Mouse (Mus musculus) neural tube, embryonic 15.5 days (tissue): ENCODE measurements at regions not wholly inside any gene's neighbourhood (a gene's known extent, or its start where the extent isn't known, plus 50 kb on each side); places are given as distances from the start of the nearest gene placed in this dataset.
"Not testable (repeated sequence)": the region's sequence is repeated elsewhere in the genome, so short reads cannot be mapped to it uniquely, and the experiment has no call there.

Experiments
- ATAC-seq: fragments of 200-750 bp; cut with Nextera tagmentation; 2 replicates; pipeline ENCODE4 v1.8.0; 2017; ENCODE audit warnings: mild to moderate bottlenecking, moderate TSS enrichment, moderate library complexity; ENCODE audit not compliant: low FRiP score
- H3K27ac ChIP-seq: fragments of 300-500 bp; sonication (generic); replicated peaks from 2 replicates; pipeline ENCODE4 v1.5.1; 2015; ENCODE audit warnings: mild to moderate bottlenecking, inconsistent platforms
- H3K27me3 ChIP-seq: fragments of 300-500 bp; sonication (generic); replicated peaks from 2 replicates; pipeline ENCODE4 v1.6.1; 2015; ENCODE audit warnings: inconsistent platforms
- H3K36me3 ChIP-seq: fragments of 300-500 bp; sonication (generic); 2 replicates; pipeline ENCODE4 v1.6.1; 2015; ENCODE audit warnings: inconsistent platforms
- H3K4me1 ChIP-seq: fragments of 300-500 bp; sonication (generic); 2 replicates; pipeline ENCODE4 v1.6.1; 2015; ENCODE audit warnings: inconsistent platforms
- H3K4me2 ChIP-seq: fragments of 300-500 bp; sonication (generic); 2 replicates; pipeline ENCODE4 v1.6.1; 2015; ENCODE audit warnings: inconsistent platforms, mild to moderate bottlenecking, moderate library complexity
- H3K4me3 ChIP-seq: fragments of 300-500 bp; sonication (generic); replicated peaks from 2 replicates; pipeline ENCODE4 v1.5.1; 2015; ENCODE audit warnings: mild to moderate bottlenecking, inconsistent platforms
- H3K9ac ChIP-seq: fragments of 300-500 bp; sonication (generic); replicated peaks from 2 replicates; pipeline ENCODE4 v1.6.1; 2015; ENCODE audit warnings: mild to moderate bottlenecking, inconsistent platforms
- H3K9me3 ChIP-seq: fragments of 300-500 bp; sonication (generic); replicated peaks from 2 replicates; pipeline ENCODE4 v1.6.1; 2016; ENCODE audit warnings: inconsistent platforms
- WGBS: fragments of 180-500 bp; shearing (Covaris S2); methylation state at CpG from one replicate; pipeline ENCODE4 v1.1.7; 2015; ENCODE audit warnings: mixed read lengths; 5-methylcytosine and 5-hydroxymethylcytosine counted together

DNA sequence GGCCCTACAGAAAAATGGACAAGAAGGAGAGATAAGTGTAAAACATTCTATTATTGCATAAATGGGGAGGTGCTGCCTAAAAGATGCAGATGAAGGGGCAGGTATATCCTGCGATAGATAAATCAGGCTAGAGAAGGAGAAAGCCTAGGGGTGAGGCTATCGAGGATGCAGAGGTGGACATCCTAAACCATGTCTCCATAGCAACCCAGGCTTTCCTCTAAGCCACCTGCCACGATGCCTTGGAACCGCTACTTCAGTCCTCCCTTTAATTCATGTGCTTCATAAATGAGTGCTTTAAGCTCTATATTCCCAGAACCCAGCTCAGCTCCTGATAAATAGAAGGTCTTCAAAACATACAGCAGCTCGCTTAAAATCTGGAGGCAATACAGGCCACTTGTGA is 179.3 kb upstream of the Serp2 start:
- Histone ChIP-seq H3K9ac (no peak overlapping the region), H3K27me3 (no peaks in the 10 kb centered on the region), H3K9me3 (no peaks in the 10 kb centered on the region), H3K4me3 (no peak overlapping the region), H3K4me1 (peaks cover 17% of the 10 kb centered on the region), H3K27ac (no peak overlapping the region), H3K36me3 (no peaks in the 10 kb centered on the region), H3K4me2 (no peak overlapping the region)
- 67% methylated on average over 5 of the region's 5 CpGs for WGBS
- no peak for ATAC-seq

DNA sequence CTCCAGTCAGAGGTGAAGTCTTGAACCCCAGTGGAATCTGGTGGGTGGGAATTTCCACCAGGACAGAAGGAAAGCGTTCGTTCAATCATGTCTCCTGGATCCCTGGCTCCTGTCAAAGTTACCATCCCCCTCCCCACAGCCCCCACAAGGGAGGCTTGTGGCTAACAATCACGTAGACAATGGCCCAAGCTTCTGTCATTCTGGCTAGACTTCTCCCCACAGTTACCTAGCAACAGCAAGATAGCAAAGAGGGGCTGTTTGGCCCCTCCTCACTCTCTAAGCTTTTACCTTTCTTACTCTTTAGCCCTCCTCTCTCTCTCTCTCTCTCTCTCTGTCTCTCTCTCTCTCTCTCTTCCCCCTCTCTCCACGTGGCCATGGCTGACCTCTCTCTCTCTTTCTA is 178.4 kb upstream of the Serp2 start:
- 45% methylated on average over 4 of the region's 4 CpGs for WGBS
- Histone ChIP-seq H3K27me3 (no peaks in the 10 kb centered on the region), H3K9me3 (no peaks in the 10 kb centered on the region), H3K9ac (no peak overlapping the region), H3K4me2 (no peak overlapping the region), H3K36me3 (no peaks in the 10 kb centered on the region), H3K27ac (no peak overlapping the region), H3K4me3 (no peak overlapping the region), H3K4me1 (peaks cover 17% of the 10 kb centered on the region)
- peak; percentile 54; the same call in 1 of the 2 replicates for ATAC-seq

DNA sequence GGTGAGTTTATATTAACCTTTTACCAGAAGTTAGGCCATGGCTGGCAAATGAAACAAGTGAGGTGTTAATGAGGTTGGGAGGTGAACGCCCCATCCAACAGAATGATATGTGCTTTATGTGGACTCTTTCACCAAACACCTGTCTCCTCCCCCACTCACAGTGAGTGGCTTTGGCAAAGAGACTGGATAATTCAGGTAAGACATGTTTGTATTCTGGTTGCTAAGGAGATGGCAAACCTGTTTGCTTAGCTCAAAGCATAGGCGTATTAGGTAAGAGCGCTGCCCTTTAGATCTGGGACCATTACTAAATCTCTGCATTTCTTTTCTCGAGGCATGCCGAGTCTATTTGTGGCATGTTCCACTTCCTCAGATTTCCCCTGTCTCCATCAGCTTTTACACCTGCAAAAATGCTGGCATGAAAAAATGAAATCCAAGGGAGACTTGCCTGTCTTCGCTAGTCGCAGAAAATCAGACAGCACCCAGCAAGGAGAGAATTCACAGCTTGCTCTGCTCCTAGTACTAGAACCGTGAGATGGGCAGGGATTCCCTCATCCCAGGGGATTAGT is 176.7 kb upstream of the Serp2 start:
- Histone ChIP-seq H3K27ac (no peak overlapping the region), H3K9ac (no peak overlapping the region), H3K4me3 (no peak overlapping the region), H3K27me3 (no peaks in the 10 kb centered on the region), H3K9me3 (no peaks in the 10 kb centered on the region), H3K4me2 (no peak overlapping the region), H3K36me3 (no peaks in the 10 kb centered on the region), H3K4me1 (peaks cover 12% of the 10 kb centered on the region; the same call in 1 of the 2 replicates)
- whole genome bisulfite sequencing: 92% methylated on average over 8 of the region's 8 CpGs
- ATAC-seq: no peak

DNA sequence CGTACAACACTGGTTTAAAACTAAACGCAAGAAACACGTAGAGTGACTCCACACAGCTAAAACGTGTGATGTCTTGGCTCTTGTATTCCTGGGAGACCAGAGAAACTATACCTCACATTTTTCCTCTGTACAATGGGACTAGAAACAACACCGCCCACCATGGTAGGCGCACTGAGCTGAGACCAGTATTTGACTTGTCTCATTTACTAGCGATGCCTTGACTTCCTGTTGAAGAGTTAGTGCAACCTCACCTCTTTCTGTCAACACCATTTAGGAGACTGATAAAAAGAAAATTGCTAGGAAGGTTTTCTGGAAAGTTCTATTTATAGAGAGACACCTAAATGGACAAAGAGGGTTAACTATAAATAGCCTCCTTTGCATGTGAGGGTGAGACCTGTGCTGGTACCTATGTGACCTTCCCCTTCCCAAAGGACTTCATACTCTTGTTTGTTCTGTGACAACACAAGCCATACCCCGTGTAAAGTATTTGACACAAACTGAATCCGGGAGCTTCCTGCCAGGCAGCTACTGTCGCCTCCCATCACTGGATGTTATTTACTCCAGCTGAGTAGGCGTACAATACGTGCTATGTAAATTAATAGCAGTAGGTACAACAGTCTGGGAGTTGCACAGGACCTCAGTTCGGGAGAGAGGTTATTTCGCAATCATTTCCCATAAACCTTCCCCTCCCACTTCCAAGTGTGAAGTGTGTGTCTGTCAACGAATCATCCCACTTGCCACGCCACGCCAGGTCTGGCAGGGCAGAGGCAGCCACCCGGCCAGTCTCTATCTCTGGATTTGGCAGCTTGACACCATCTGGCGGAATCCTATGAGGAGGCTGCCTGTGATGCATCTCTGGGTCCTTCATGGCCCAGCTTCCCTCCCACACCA is 174.7 kb upstream of the Serp2 start:
- Histone ChIP-seq H3K27ac (no peak overlapping the region), H3K27me3 (no peaks in the 10 kb centered on the region), H3K4me2 (no peak overlapping the region), H3K9me3 (no peaks in the 10 kb centered on the region), H3K4me3 (no peak overlapping the region), H3K9ac (no peak overlapping the region), H3K4me1 (peaks cover 12% of the 10 kb centered on the region; the same call in 1 of the 2 replicates), H3K36me3 (no peaks in the 10 kb centered on the region)
- ATAC-seq: no peak
- 86% methylated on average over 19 of the region's 19 CpGs for WGBS

DNA sequence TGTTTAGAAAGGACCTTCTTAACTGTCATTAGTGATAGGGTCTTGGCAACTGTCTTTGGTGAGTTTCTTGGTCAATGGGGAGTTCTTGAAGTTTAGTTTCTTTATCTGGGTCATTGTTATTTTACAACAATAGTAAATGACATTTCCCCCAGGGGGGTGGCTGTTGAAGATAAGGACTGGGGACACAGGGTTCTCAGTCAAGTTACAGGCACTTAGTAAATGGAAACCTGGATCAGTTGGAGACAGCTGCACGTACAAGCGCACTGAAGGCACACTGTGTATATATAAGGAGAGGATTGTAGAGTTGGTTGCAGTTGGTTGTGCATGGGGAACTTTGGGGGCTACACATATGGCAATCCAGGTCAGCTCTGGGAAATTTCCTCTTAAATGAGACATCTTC is 169.2 kb upstream of the Serp2 start:
- Histone ChIP-seq H3K27ac (no peak overlapping the region), H3K4me1 (no peaks in the 10 kb centered on the region), H3K4me2 (no peak overlapping the region), H3K36me3 (no peaks in the 10 kb centered on the region), H3K27me3 (no peaks in the 10 kb centered on the region), H3K9ac (no peak overlapping the region), H3K9me3 (no peaks in the 10 kb centered on the region), H3K4me3 (no peak overlapping the region)
- WGBS: 95% methylated on average over 2 of the region's 2 CpGs
- ATAC-seq: no peak

DNA sequence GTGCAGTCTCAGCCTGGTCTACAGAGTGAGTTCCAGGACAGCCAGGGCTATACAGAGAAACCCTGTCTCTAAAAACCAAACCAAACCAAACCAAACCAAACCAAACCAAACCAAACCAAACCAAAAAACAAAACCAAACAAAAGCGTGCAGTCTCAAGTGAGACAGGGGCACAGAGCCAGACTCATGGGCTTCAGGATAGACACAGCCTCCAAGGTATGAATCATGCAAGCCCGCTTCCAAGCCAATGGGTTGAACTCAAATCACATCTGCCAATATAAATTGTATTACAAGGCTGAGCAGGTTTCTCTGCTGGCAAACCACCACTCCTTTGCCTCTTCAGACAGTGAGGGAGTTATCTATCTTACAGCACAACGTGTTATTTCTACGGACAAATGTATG is 168.5 kb upstream of the Serp2 start:
- not testable (repeated sequence) for H3K36me3 ChIP-seq, H3K9me3 ChIP-seq, ATAC-seq, H3K27me3 ChIP-seq, H3K4me3 ChIP-seq, H3K4me2 ChIP-seq, H3K27ac ChIP-seq, H3K4me1 ChIP-seq, H3K9ac ChIP-seq
- 90% methylated on average over 4 of the region's 4 CpGs for WGBS

DNA sequence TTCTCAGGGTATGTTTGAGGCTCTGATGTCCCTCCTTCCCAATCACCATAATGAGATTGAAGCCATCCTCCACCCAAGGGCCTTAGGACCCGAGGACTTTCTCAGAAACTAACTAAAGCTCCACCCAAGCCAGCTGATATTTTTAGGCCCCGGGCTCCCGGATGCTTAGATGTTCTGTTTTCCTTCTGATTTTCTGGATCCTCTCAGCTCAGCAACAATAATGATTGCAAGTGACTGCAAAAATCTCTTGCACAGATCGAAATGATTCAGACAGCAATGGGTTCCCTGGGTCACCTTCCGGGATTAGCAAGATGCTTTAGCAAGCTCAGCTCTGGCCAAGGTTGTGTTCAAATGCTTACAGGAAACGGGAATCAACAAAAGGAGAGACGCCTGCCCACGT is 168.1 kb upstream of the Serp2 start:
- Histone ChIP-seq H3K4me1 (no peaks in the 10 kb centered on the region), H3K4me3 (no peak overlapping the region), H3K4me2 (no peak overlapping the region), H3K27ac (no peak overlapping the region), H3K36me3 (no peaks in the 10 kb centered on the region), H3K9ac (no peak overlapping the region), H3K9me3 (no peaks in the 10 kb centered on the region), H3K27me3 (no peaks in the 10 kb centered on the region)
- 84% methylated on average over 8 of the region's 8 CpGs for WGBS
- no peak for ATAC-seq

DNA sequence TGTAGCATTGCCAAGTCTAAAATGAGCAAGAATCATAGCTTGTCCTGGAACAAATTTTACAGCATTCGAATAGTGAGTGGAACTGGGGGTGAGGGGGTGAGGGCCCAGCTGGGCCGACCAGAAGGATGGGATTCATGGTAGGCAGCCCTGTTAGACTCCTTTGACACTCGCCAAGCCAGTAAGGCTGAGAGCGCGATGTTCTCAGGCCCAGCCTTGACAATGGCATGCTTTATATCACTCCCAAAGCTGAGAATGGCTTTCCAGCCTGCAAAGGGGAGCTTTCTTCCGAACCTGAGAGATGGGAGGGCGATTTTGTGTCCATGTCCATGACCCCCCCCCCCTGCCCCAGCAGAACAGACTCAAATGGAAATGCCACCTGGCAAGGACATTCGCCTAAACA is 167.7 kb upstream of the Serp2 start:
- H3K36me3 ChIP-seq: no peaks in the 10 kb centered on the region
- H3K9me3 ChIP-seq: no peaks in the 10 kb centered on the region
- H3K27ac ChIP-seq: no peak overlapping the region
- ATAC-seq: no peak
- H3K9ac ChIP-seq: no peak overlapping the region
- WGBS: 73% methylated on average over 8 of the region's 8 CpGs
- no peak overlapping the region for H3K4me2 ChIP-seq
- no peak overlapping the region for H3K4me3 ChIP-seq
- no peaks in the 10 kb centered on the region for H3K27me3 ChIP-seq
- H3K4me1 ChIP-seq: no peaks in the 10 kb centered on the region

DNA sequence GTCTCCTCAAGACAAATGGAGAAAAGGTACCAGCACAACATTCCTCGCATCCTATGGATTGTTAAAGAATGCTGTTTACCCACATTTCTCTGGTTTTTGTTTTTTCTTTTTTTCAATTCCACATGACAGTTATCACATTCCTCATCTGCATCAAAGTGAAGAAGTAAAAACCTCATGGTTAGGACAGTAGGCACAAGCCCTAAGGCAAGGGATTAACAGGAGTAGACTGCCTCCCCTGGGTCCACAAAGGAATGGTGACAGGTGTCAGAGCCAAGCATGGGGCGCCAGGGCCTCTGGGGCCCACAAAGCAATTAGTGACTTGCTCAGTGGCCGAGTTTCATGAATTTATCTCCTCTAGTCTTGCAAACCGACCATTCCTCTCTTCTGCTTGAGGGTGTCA is 166.9 kb upstream of the Serp2 start:
- WGBS: 57% methylated on average over 4 of the region's 4 CpGs
- H3K4me2 ChIP-seq: no peak overlapping the region
- no peaks in the 10 kb centered on the region for H3K36me3 ChIP-seq

DNA sequence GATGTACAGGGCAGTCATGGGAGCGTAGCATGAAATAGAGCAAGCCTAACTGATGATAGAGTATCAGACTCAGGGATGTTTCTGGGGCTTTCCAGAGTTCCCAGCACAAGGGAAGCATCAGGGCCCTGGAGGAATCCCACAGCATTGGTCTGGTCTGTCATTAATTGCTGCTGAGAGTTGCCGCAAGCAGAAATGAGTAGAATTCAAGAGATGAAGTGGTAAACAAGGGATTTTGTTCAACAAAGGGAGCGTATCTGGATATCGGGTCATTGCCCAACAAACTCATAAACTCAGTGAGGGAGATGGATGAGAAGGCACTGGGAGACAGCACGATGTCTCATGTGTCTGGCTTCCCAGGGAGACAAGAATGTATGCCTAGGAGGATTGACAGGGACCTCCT is 165.6 kb upstream of the Serp2 start:
- 82% methylated on average over 5 of the region's 5 CpGs for WGBS
- Histone ChIP-seq H3K27me3 (no peaks in the 10 kb centered on the region), H3K9me3 (no peaks in the 10 kb centered on the region), H3K36me3 (no peaks in the 10 kb centered on the region), H3K4me1 (no peaks in the 10 kb centered on the region), H3K4me3 (no peak overlapping the region), H3K4me2 (no peak overlapping the region), H3K27ac (no peak overlapping the region), H3K9ac (no peak overlapping the region)
- ATAC-seq: no peak

More for the DNA sequence above, 166.9 kb upstream of the Serp2 start:
- Histone ChIP-seq H3K27ac (no peak overlapping the region), H3K4me3 (no peak overlapping the region), H3K4me1 (no peaks in the 10 kb centered on the region), H3K27me3 (no peaks in the 10 kb centered on the region), H3K9me3 (no peaks in the 10 kb centered on the region), H3K9ac (no peak overlapping the region)
- no peak for ATAC-seq

DNA sequence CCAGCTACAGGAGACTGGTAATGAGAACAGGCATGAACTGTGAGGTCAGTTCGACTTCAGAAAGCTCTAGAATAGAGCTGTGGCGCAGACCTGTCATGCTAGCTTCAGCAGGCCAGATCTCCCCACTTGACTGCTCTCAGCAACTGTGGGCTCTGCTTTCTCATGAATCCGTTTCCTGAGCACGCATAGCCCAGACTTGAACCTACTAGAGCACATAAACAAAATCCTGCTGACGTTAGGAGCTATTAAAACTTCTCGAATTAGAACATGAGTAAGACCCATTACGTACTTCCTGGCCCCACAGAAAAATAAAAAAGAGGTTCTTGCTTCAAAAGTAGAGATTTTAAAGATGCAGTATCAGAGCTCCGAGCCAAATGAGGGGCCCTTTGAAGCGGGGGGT is 165.1 kb upstream of the Serp2 start:
- Histone ChIP-seq H3K4me1 (no peaks in the 10 kb centered on the region), H3K36me3 (no peaks in the 10 kb centered on the region), H3K27me3 (no peaks in the 10 kb centered on the region), H3K27ac (no peak overlapping the region), H3K4me3 (no peak overlapping the region), H3K9me3 (no peaks in the 10 kb centered on the region), H3K4me2 (no peak overlapping the region), H3K9ac (no peak overlapping the region)
- WGBS: 84% methylated on average over 9 of the region's 9 CpGs
- no peak for ATAC-seq

DNA sequence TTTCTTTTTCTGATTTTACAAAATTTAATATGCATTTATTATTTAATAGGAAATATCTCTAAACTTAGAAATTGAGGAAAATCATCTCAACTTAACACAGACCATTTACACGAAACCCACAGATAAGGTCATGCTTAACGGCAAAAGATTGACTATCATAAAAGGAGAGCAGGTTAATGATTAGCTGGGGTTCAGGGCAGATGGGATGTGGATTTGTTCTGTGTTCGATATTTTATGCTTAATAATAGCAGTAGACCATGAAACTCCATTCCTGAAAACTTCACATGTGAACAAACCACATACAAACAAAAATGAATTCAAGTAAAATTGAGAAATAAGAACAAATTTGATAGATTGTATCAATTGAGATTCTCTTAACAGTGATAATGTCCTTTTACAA is 160.4 kb upstream of the Serp2 start:
- Histone ChIP-seq H3K4me2 (no peak overlapping the region), H3K4me1 (no peaks in the 10 kb centered on the region), H3K9ac (no peak overlapping the region), H3K27ac (no peak overlapping the region), H3K36me3 (no peaks in the 10 kb centered on the region), H3K9me3 (no peaks in the 10 kb centered on the region), H3K27me3 (no peaks in the 10 kb centered on the region), H3K4me3 (no peak overlapping the region)
- 90% methylated on average over 3 of the region's 3 CpGs for WGBS
- ATAC-seq: no peak
